Mouse (Mus musculus) heart, embryonic 11.5 days (tissue): ENCODE measurements at regions not wholly inside any gene's neighbourhood (a gene's known extent, or its start where the extent isn't known, plus 50 kb on each side); places are given as distances from the start of the nearest gene placed in this dataset.
A peak's percentile ranks its signal among the peaks of the same experiment; 100 is the strongest.

ENCODE experiments used
- ATAC-seq: fragments of 200-750 bp; cut with Nextera tagmentation; replicated peaks from 2 replicates; pipeline ENCODE4 v1.8.0; 2017; ENCODE audit warnings: moderate library complexity; ENCODE audit not compliant: insufficient number of reproducible peaks, low FRiP score, low TSS enrichment
- H3K27ac ChIP-seq: fragments of 300-500 bp; sonication (generic); 2 replicates; pipeline ENCODE4 v1.5.1; 2014; ENCODE audit warnings: mild to moderate bottlenecking, low read depth, low read length
- H3K27me3 ChIP-seq: fragments of 300-500 bp; sonication (generic); 2 replicates; pipeline ENCODE4 v1.6.1; 2014; ENCODE audit warnings: mild to moderate bottlenecking, low read length, mixed read lengths; ENCODE audit not compliant: control insufficient read depth, insufficient read depth
- H3K36me3 ChIP-seq: fragments of 300-500 bp; sonication (generic); 2 replicates; pipeline ENCODE4 v1.6.1; 2014; ENCODE audit warnings: mild to moderate bottlenecking, low read length, moderate library complexity, mixed read lengths; ENCODE audit not compliant: control insufficient read depth, insufficient read depth
- H3K4me1 ChIP-seq: fragments of 300-500 bp; sonication (generic); 2 replicates; pipeline ENCODE4 v1.6.1; 2014; ENCODE audit warnings: low read length; ENCODE audit not compliant: control insufficient read depth, insufficient read depth
- H3K4me2 ChIP-seq: fragments of 300-500 bp; sonication (generic); 2 replicates; pipeline ENCODE4 v1.6.1; 2014; ENCODE audit warnings: mild to moderate bottlenecking, moderate library complexity
- H3K4me3 ChIP-seq: fragments of 300-500 bp; sonication (generic); 2 replicates; pipeline ENCODE4 v1.5.1; 2014; ENCODE audit warnings: low read depth, low read length
- H3K9ac ChIP-seq: fragments of 300-500 bp; sonication (generic); 2 replicates; pipeline ENCODE4 v1.6.1; 2014; ENCODE audit warnings: mild to moderate bottlenecking, low read depth, low read length, moderate library complexity
- H3K9me3 ChIP-seq: fragments of 300-500 bp; sonication (generic); replicated peaks from 2 replicates; pipeline ENCODE4 v1.6.1; 2016; ENCODE audit warnings: low read length; ENCODE audit not compliant: control insufficient read depth
- WGBS: fragments of 180-500 bp; shearing (Covaris S2); extraction: QIAGEN DNeasy Blood & Tissue Kit; methylation state at CpG from one replicate; pipeline ENCODE4 v1.1.7; 2014; ENCODE audit not compliant: insufficient replicate concordance; 5-methylcytosine and 5-hydroxymethylcytosine counted together

GRCm38 (mm10) chr13:60050799-60051580 is 126.2 kb downstream of the Gas1 start:
- Histone ChIP-seq H3K4me3 (no peak overlapping the region), H3K4me2 (no peak overlapping the region), H3K4me1 (peaks cover 18% of the 10 kb centered on the region), H3K9ac (no peak overlapping the region), H3K36me3 (no peaks in the 10 kb centered on the region), H3K9me3 (no peaks in the 10 kb centered on the region), H3K27ac (no peak overlapping the region), H3K27me3 (no peaks in the 10 kb centered on the region)
- 67% methylated on average over 9 of the region's 9 CpGs for WGBS
- no peak for ATAC-seq

DNA sequence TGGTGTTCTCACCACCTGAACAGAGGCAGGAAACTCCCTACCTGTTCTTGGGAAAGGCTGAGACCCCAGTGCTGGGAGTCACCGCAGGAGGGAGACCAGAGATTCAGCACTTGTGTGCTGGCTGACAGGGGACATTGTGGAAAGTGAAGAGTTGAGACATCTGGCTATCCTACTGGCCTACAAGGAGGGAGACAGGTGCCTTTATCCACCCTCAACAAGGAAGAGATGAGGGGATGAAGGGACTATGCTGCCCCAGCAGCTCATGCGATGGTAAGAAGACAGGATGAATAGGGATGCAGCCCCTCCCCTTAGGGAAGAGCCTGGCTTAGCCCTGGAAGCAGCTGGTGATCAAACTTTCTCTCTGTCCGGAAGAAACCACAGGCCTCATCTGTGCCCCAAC is 127.5 kb downstream of the Gas1 start:
- Histone ChIP-seq H3K4me3 (no peak overlapping the region), H3K4me1 (peaks cover 26% of the 10 kb centered on the region), H3K9ac (no peak overlapping the region), H3K9me3 (no peaks in the 10 kb centered on the region), H3K27ac (no peak overlapping the region), H3K36me3 (no peaks in the 10 kb centered on the region), H3K4me2 (no peak overlapping the region), H3K27me3 (no peaks in the 10 kb centered on the region)
- 66% methylated on average over 3 of the region's 3 CpGs for WGBS
- no peak for ATAC-seq

DNA sequence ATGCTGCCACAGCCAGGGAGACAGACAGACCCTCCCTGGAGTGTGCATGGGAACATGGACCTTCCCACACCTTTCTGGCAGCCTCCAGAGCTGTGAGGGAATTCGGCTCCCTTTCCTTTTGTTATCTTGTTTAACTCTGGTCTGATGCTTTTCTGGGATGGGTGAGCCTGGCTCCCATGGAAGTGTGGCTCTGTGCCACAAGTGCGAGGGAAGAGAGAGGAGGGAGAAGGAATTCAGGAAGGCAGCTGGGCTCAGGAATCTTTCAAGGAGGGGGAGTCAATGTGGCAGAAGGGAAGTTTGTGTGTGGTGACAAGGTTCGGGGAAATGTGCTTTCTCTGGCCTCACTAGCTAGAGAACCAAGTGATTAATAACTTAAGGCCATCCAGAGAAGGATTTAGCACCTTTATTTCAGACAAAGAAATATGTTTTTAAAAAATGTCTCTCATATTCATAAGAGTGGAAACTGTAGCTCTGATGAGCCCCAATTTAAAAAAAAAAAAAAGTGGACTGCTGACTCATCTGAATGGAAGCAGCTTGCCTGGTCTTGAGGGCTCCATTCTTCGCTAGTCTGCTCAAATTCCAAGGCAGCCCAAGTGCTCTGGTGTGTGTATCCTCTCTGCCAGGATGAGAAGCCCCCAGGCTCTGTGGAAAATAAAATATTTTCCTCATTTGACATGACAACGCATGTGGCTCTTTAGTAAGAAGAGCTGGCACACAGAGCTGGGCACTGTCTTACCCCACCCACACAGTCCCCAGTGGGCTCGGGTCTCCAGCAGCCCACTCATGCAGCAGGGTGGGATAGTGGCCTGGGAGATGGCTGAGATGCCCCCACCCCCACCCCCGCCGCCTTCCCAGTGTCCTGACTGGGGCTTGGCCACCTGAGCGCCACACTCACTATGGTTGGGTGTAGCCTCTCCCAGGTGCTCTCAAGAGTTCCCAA is 129.1 kb downstream of the Gas1 start:
- Histone ChIP-seq H3K4me2 (no peak overlapping the region), H3K4me1 (peaks cover 27% of the 10 kb centered on the region), H3K4me3 (no peak overlapping the region), H3K27ac (peak overlapping the region; percentile 29; the same call in 1 of the 2 replicates), H3K9ac (no peak overlapping the region), H3K27me3 (no peaks in the 10 kb centered on the region), H3K9me3 (no peaks in the 10 kb centered on the region), H3K36me3 (no peaks in the 10 kb centered on the region)
- 46% methylated on average over 9 of the region's 9 CpGs for WGBS
- ATAC-seq = no peak; the same call in 1 of the 2 replicates

GRCm38 (mm10) chr13:60045752-60046151 is 131.4 kb downstream of the Gas1 start:
- H3K36me3 ChIP-seq = no peaks in the 10 kb centered on the region
- no peak overlapping the region for H3K9ac ChIP-seq
- H3K4me1 ChIP-seq = peaks cover 27% of the 10 kb centered on the region
- H3K27me3 ChIP-seq = no peaks in the 10 kb centered on the region
- no peak for ATAC-seq
- no peaks in the 10 kb centered on the region for H3K9me3 ChIP-seq
- H3K4me2 ChIP-seq = no peak overlapping the region
- no peak overlapping the region for H3K27ac ChIP-seq
- H3K4me3 ChIP-seq = no peak overlapping the region
- WGBS = 63% methylated on average over 4 of the region's 4 CpGs

DNA sequence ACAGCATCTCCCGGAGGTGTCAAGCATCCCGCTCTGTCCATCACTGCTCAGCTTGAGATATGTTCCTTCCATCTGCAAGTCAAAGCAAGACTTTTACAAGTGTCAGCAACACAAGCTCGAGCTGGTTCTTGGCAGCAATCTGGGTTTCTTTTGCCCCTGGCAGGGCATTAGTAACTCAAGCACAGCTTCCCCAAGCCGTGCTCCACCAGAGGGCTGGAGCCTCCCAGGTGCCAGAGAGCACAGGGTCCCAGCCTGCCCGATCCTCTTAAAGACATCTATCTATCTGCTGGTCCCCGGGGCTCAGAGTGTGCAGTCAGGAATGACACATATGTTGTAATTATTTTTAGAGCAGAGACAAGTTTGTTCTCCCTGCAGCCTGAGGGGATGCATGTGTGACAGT is 132.3 kb downstream of the Gas1 start:
- no peak overlapping the region for H3K27ac ChIP-seq
- H3K36me3 ChIP-seq = no peaks in the 10 kb centered on the region
- 28% methylated on average over 6 of the region's 6 CpGs for WGBS
- peak overlapping the region; percentile 41 for H3K4me2 ChIP-seq
- H3K4me1 ChIP-seq = peaks cover 27% of the 10 kb centered on the region
- H3K4me3 ChIP-seq = no peak overlapping the region
- no peaks in the 10 kb centered on the region for H3K9me3 ChIP-seq
- no peak for ATAC-seq
- no peak overlapping the region for H3K9ac ChIP-seq
- no peaks in the 10 kb centered on the region for H3K27me3 ChIP-seq

- no peak for ATAC-seq
- WGBS = 73% methylated on average over 2 of the region's 2 CpGs
- no peak overlapping the region for H3K27ac ChIP-seq
These were observed 134.7 kb downstream of the Gas1 start for GRCm38 (mm10) chr13:60042443-60042842.

GRCm38 (mm10) chr13:60035536-60036130 is 141.5 kb downstream of the Gas1 start:
- H3K4me3 ChIP-seq = no peak overlapping the region
- no peak for ATAC-seq
- no peak overlapping the region for H3K9ac ChIP-seq
- no peaks in the 10 kb centered on the region for H3K36me3 ChIP-seq
- H3K27ac ChIP-seq = no peak overlapping the region
- no peaks in the 10 kb centered on the region for H3K9me3 ChIP-seq
- H3K4me2 ChIP-seq = no peak overlapping the region
- 58% methylated on average over 7 of the region's 7 CpGs for WGBS
- no peaks in the 10 kb centered on the region for H3K27me3 ChIP-seq
- no peaks in the 10 kb centered on the region for H3K4me1 ChIP-seq

More at GRCm38 (mm10) chr13:60042443-60042842, 134.7 kb downstream of the Gas1 start:
- H3K9me3 ChIP-seq = no peaks in the 10 kb centered on the region
- no peak overlapping the region for H3K4me3 ChIP-seq
- no peak overlapping the region for H3K4me2 ChIP-seq
- no peaks in the 10 kb centered on the region for H3K36me3 ChIP-seq
- no peak overlapping the region for H3K9ac ChIP-seq
- no peaks in the 10 kb centered on the region for H3K27me3 ChIP-seq
- H3K4me1 ChIP-seq = peaks cover 16% of the 10 kb centered on the region

DNA sequence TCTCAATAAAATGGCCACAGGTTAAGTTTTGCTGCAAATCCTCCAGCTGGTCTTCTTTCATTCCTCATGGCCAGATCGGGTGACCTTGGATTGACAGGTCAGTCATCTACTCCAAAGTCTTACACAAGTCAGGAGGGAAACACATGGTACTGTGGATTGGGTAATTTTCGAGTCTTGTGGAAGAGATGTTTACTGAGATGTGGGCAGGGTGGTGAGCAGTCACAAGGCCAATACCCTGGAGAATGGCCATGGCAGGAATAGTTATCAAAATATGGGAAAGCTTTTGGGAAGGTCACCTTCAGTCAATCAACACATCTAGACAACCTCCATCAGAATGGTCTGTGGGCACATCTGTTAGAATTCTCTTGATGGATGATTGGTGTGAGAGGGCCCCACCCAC is 144.0 kb downstream of the Gas1 start:
- no peaks in the 10 kb centered on the region for H3K36me3 ChIP-seq
- no peak overlapping the region for H3K27ac ChIP-seq
- no peaks in the 10 kb centered on the region for H3K27me3 ChIP-seq
- ATAC-seq = no peak
- peaks cover 4% of the 10 kb centered on the region; the same call in 1 of the 2 replicates for H3K9me3 ChIP-seq
- H3K4me3 ChIP-seq = no peak overlapping the region
- no peak overlapping the region for H3K4me2 ChIP-seq
- WGBS = 77% methylated on average over 2 of the region's 2 CpGs
- H3K4me1 ChIP-seq = no peaks in the 10 kb centered on the region
- no peak overlapping the region for H3K9ac ChIP-seq
